Mouse (Mus musculus) heart, adult 2 months (tissue): ENCODE measurements at regions not wholly inside any gene's neighbourhood (a gene's known extent, or its start where the extent isn't known, plus 50 kb on each side); places are given as distances from the start of the nearest gene placed in this dataset.

Source experiments
- DNase-seq, 2 experiments: peaks; one replicate each; pipeline ENCODE4 v3.0.0; 2021
- H3K27ac ChIP-seq: fragments of 200-600 bp; 2 replicates; pipeline ENCODE4 v1.8.1; 2022
- H3K27me3 ChIP-seq: fragments of 200-500 bp; 2 replicates; pipeline ENCODE4 v1.6.1; 2012; ENCODE audit warnings: mild to moderate bottlenecking, low read length, inconsistent platforms, mixed read lengths; ENCODE audit not compliant: control insufficient read depth, insufficient read depth
- H3K36me3 ChIP-seq: fragments of 200-500 bp; 2 replicates; pipeline ENCODE4 v1.6.1; 2012; ENCODE audit warnings: low read length, inconsistent platforms; ENCODE audit not compliant: control insufficient read depth, insufficient read depth
- H3K4me1 ChIP-seq: fragments of 200-500 bp; 2 replicates; pipeline ENCODE4 v1.6.1; 2011; ENCODE audit warnings: low read length; ENCODE audit not compliant: control insufficient read depth, insufficient read depth
- H3K4me3 ChIP-seq: fragments of 200-600 bp; 2 replicates; pipeline ENCODE4 v1.8.1; 2022
- H3K79me2 ChIP-seq: fragments of 200-500 bp; replicated peaks from 2 replicates; pipeline ENCODE4 v1.6.1; 2012; ENCODE audit warnings: mild to moderate bottlenecking, inconsistent platforms, low read length, moderate library complexity, mixed read lengths; ENCODE audit not compliant: control insufficient read depth, insufficient read depth
- H3K9ac ChIP-seq: fragments of 200-500 bp; 2 replicates; pipeline ENCODE4 v1.6.1; 2012; ENCODE audit warnings: low read depth, mild to moderate bottlenecking, control low read depth, inconsistent platforms, low read length, mixed read lengths
- CTCF ChIP-seq: fragments of 200-600 bp; IDR thresholded peaks from 2 replicates; pipeline ENCODE4 v1.8.1; 2022; ENCODE audit warnings: antibody characterized with exemption, mild to moderate bottlenecking, moderate library complexity
- EP300 ChIP-seq: fragments of 200-500 bp; IDR thresholded peaks from 2 replicates; pipeline ENCODE4 v1.6.1; 2011; ENCODE audit warnings: low read depth, low read length, control low read depth; ENCODE audit not compliant: insufficient read depth
- POLR2A ChIP-seq: fragments of 200-500 bp; IDR thresholded peaks from 2 replicates; pipeline ENCODE4 v1.6.1; 2011; ENCODE audit warnings: mild to moderate bottlenecking, low read depth, low read length, control low read depth; ENCODE audit not compliant: insufficient read depth
- WGBS: fragments of 180-500 bp; shearing (Covaris S2); methylation state at CpG from one replicate; pipeline ENCODE4 v1.1.7; 2018; 5-methylcytosine and 5-hydroxymethylcytosine counted together
- intact Hi-C: fragments of 180-260 bp; cut with DNase I; formaldehyde crosslinking; loops from one replicate; pipeline ENCODE4 v1.15.1; 2025

GRCm38 (mm10) chr5:100225491-100225890 lies 65.9 kb upstream of the Tmem150c start:
- TF ChIP-seq EP300 (no peak), POLR2A (no peak), CTCF (no peak)
- 67% methylated on average over 7 of the region's 7 CpGs for WGBS
- H3K79me2 ChIP-seq: no peaks in the 10 kb centered on the region
- intact Hi-C loops: no loop called here
- no peak overlapping the region for H3K27ac ChIP-seq
- no peaks in the 10 kb centered on the region for H3K27me3 ChIP-seq
- no peaks in the 10 kb centered on the region for H3K4me1 ChIP-seq
- no peak overlapping the region for H3K4me3 ChIP-seq
- H3K9ac ChIP-seq: no peak overlapping the region
- no peaks in the 10 kb centered on the region for H3K36me3 ChIP-seq
- DNase-seq: no peak

DNA sequence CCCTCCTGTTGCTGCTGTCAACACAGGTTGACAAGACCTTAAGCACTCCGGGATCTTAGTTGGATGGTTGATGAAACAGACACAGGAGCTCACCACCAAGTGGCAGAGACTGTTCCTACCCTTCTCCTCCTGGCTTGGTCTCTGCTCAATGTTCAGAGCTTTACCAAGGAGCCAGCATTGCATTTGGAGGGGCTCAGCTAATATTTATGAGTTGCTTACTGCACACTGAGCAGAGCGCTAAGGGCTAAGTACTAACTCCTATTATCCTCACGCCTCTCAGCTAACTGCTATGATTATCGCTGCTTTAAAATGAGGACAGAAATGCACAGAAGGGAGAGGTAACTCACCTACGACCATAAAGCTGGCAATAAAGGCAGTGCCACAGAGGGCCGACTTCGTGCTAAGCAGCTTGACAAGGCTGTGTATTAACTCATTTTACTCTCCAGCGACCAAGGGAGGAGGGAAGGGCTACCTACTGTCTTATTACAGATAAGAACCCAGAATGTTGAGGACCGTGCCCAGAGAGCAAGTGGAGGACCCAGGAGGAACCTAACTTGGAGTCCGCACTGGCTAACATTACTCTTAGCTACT lies 65.3 kb upstream of the Tmem150c start:
- DNase-seq: no peak
- H3K9ac ChIP-seq: no peak overlapping the region
- WGBS: 77% methylated on average over 10 of the region's 10 CpGs
- H3K79me2 ChIP-seq: no peaks in the 10 kb centered on the region
- no peaks in the 10 kb centered on the region for H3K27me3 ChIP-seq
- no peak for TF ChIP-seq POLR2A
- TF ChIP-seq CTCF: no peak
- no peak for TF ChIP-seq EP300
- no peaks in the 10 kb centered on the region for H3K36me3 ChIP-seq
- H3K27ac ChIP-seq: no peak overlapping the region
- no peaks in the 10 kb centered on the region for H3K4me1 ChIP-seq
- intact Hi-C loops: loop anchor here (5.0 kb wide), 1 partner anchor 138 kb away; no protein-coding TSS in a partner anchor
- H3K4me3 ChIP-seq: no peak overlapping the region

DNA sequence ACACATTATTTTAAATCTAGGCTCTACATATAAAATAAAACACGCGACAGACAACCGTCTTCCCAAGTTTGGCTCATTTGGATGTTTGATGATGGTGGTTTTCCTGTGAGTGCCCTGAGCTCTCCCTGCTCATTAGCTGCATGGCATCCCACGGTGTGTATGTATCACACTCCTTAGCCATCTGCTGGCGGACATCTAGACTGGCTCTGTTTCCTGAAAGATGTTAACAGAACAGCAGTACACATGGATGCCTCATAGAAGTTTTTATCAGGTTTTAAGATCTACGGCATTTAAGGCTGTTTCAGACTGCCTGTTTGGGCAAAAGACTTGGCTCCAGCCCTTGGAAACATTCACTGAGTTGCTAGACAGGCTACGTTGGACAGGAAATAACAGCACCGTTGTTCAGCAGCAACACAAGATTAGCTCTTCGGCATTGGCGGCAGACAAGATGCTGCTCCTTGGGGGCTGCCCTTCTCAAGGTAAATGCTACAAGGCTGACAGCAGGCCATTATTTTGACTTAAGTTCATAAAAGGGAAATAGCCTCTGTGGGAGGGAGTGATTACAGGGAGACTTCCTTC lies 61.5 kb upstream of the Tmem150c start:
- Histone ChIP-seq H3K36me3 (no peaks in the 10 kb centered on the region), H3K79me2 (no peaks in the 10 kb centered on the region), H3K27me3 (no peaks in the 10 kb centered on the region), H3K9ac (no peak overlapping the region), H3K27ac (peak overlapping the region; percentile 24), H3K4me1 (no peaks in the 10 kb centered on the region), H3K4me3 (no peak overlapping the region)
- WGBS: 38% methylated on average over 10 of the region's 10 CpGs
- intact Hi-C loops: loop anchor here (5.0 kb wide), 1 partner anchor 134 kb away; no protein-coding TSS in a partner anchor
- TF ChIP-seq EP300 (no peak), CTCF (0 out of 2 replicates have a peak, but pooled peaks have one; percentile 4), POLR2A (no peak)
- DNase-seq: peak in 1 of 2 experiments; percentile 13

DNA sequence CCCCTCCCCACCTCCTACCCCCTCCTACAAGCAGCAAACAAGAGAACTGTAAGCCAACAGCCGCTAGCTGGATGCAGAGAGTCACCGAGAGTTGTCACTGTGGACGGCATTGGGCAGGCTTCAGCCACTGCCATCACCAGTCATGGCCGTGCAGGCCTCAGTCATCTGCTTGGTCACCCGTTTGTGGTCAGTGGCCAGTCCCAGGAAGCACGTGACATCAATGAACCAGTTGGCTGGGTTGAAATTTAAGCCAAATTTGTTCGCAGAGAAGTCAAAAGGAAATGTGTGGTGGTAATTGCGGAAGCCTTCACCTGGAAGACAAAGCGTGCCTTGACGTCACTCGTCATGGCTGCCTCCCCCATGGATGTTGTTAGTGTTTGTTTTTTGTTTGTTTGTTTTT lies 60.7 kb upstream of the Tmem150c start:
- 82% methylated on average over 11 of the region's 11 CpGs for WGBS
- no peaks in the 10 kb centered on the region for H3K36me3 ChIP-seq
- TF ChIP-seq POLR2A (no peak), CTCF (no peak), EP300 (no peak)
- H3K4me3 ChIP-seq: no peak overlapping the region
- no peaks in the 10 kb centered on the region for H3K4me1 ChIP-seq
- intact Hi-C loops: loop anchor here (5.0 kb wide), 1 partner anchor 133 kb away; no protein-coding TSS in a partner anchor
- H3K9ac ChIP-seq: no peak overlapping the region
- H3K27me3 ChIP-seq: no peaks in the 10 kb centered on the region
- H3K27ac ChIP-seq: no peak overlapping the region
- DNase-seq: no peak
- H3K79me2 ChIP-seq: no peaks in the 10 kb centered on the region

- intact Hi-C loops: no loop called here
- TF ChIP-seq POLR2A (no peak), EP300 (no peak), CTCF (no peak)
- H3K4me3 ChIP-seq: no peak overlapping the region
- no peaks in the 10 kb centered on the region for H3K4me1 ChIP-seq
- H3K27ac ChIP-seq: no peak overlapping the region
- no peak overlapping the region for H3K9ac ChIP-seq
- H3K36me3 ChIP-seq: no peaks in the 10 kb centered on the region
- H3K79me2 ChIP-seq: no peaks in the 10 kb centered on the region
- 77% methylated on average over 3 of the region's 3 CpGs for WGBS
- H3K27me3 ChIP-seq: no peaks in the 10 kb centered on the region
- DNase-seq: no peak
Measured at GRCm38 (mm10) chr5:100218256-100218851, 58.7 kb upstream of the Tmem150c start.
